Mouse (Mus musculus) 3134 (cell line): ENCODE results near the gene Med19.
"Not testable (repeated sequence)": the region's sequence is repeated elsewhere in the genome, so short reads cannot be mapped to it uniquely, and the experiment has no call there.

ENCODE experiments used
- DNase-seq: peaks from one replicate; pipeline ENCODE4 v3.0.0-alpha.2; 2011; ENCODE audit warnings: low spot score; ENCODE audit not compliant: insufficient read length; ENCODE audit errors: extremely low read depth

Med19 gene

GRCm38 (mm10) chr2:84716423-84717355 lies 38.5 kb downstream of the Med19 start:
- peak; percentile 41 for DNase-seq

- DNase-seq: no peak
Measured at GRCm38 (mm10) chr2:84717357-84717756, 39.2 kb downstream of the Med19 start.

GRCm38 (mm10) chr2:84720718-84721117 lies 42.5 kb downstream of the Med19 start:
- DNase-seq: no peak

- no peak for DNase-seq
Measured at GRCm38 (mm10) chr2:84721182-84721581, 43.0 kb downstream of the Med19 start.

- no peak for DNase-seq
Measured at GRCm38 (mm10) chr2:84723856-84724255, 45.7 kb downstream of the Med19 start.

GRCm38 (mm10) chr2:84725770-84726169 lies 47.6 kb downstream of the Med19 start:
- no peak for DNase-seq

- DNase-seq: no peak
Measured at GRCm38 (mm10) chr2:84726716-84727115, 48.5 kb downstream of the Med19 start.

GRCm38 (mm10) chr2:84727172-84727858 lies 49.1 kb downstream of the Med19 start, which contains the start of gene Clp1:
Gene Clp1, minus strand, starts transcription at chr2:84727350.
- DNase-seq: peak; percentile 95

- DNase-seq: not testable (repeated sequence)
Measured at GRCm38 (mm10) chr2:84728191-84728590, 50.0 kb downstream of the Med19 start.

GRCm38 (mm10) chr2:84731206-84731605 lies 53.0 kb downstream of the Med19 start:
- no peak for DNase-seq

- no peak for DNase-seq
Measured at GRCm38 (mm10) chr2:84732394-84732793, 54.2 kb downstream of the Med19 start.

- no peak for DNase-seq
Measured at GRCm38 (mm10) chr2:84733579-84734300, 55.5 kb downstream of the Med19 start, which contains the start of gene Ypel4. Gene Ypel4, plus strand, starts transcription at chr2:84734058.

GRCm38 (mm10) chr2:84734351-84734864 lies 56.2 kb downstream of the Med19 start:
- no peak for DNase-seq

- no peak for DNase-seq
Measured at GRCm38 (mm10) chr2:84734919-84735318, 56.7 kb downstream of the Med19 start.

GRCm38 (mm10) chr2:84735346-84735920 lies 57.2 kb downstream of the Med19 start:
- no peak for DNase-seq

GRCm38 (mm10) chr2:84736312-84737161 lies 58.3 kb downstream of the Med19 start:
- no peak for DNase-seq

GRCm38 (mm10) chr2:84737451-84737925 lies 59.3 kb downstream of the Med19 start:
- DNase-seq: no peak
